Mouse (Mus musculus): ENCODE measurements around the gene Retnla. TPM values are rescaled to one million over a fixed set of nuclear protein-coding genes. Genes with fewer than 3 reads are reported as not detected.
"Not testable (repeated sequence)": the region's sequence is repeated elsewhere in the genome, so short reads cannot be mapped to it uniquely, and the experiment has no call there.

The Retnla gene
- total and polyA plus RNA-seq, 2 experiments, result 0.18 TPM; not detected in 1

DNA sequence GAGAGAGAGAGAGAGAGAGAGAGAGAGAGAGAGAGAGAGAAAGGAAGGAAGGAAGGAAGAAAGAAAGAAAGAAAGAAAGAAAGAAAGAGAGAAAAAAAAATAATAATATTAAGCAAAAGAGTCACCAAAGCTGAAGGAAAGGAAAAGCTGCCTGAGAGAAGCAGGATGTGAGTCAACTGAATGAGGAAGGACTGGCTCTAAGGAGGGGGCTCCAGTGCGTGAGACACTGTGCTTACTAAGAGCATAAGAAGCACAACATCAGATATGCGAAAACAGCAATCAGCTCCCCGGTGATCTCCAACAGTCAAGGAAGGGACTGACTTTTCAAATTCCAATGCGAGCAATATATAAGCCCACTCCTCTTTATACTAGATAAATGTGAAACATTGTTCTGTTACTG lies 13.3 kb upstream of the Retnla start:
- H3K79me2 ChIP-seq (ENCODE audit: control insufficient read depth, insufficient read depth, low read length), result no peaks in the 10 kb centered on the region
- no peaks in the 10 kb centered on the region for H3K27me3 ChIP-seq (ENCODE audit: control insufficient read depth, insufficient read depth, low read length)
- H3K4me1 ChIP-seq (ENCODE audit: control insufficient read depth, insufficient read depth, low read length), result no peaks in the 10 kb centered on the region
- H3K27ac ChIP-seq (replicated peaks; ENCODE audit: insufficient read depth, low read depth, low read length), result no peak overlapping the region
- no peak for DNase-seq (ENCODE audit: extremely low read depth, low read depth, low spot score)
- no peak overlapping the region for H3K4me3 ChIP-seq (ENCODE audit: insufficient read depth, low read depth, low read length)
- no peaks in the 10 kb centered on the region for H3K36me3 ChIP-seq (ENCODE audit: control insufficient read depth, insufficient read depth, low read length)
- WGBS, result 70% methylated on average over 4 of the region's 4 CpGs
- TF ChIP-seq POLR2A (IDR thresholded peaks at IDR 0.05; ENCODE audit: extremely low read depth, insufficient read depth, low read length) (no peak), CTCF (IDR thresholded peaks at IDR 0.05; ENCODE audit: low read depth, low read length) (no peak)
- H3K9ac ChIP-seq (ENCODE audit: low read depth, low read length), result no peak overlapping the region

DNA sequence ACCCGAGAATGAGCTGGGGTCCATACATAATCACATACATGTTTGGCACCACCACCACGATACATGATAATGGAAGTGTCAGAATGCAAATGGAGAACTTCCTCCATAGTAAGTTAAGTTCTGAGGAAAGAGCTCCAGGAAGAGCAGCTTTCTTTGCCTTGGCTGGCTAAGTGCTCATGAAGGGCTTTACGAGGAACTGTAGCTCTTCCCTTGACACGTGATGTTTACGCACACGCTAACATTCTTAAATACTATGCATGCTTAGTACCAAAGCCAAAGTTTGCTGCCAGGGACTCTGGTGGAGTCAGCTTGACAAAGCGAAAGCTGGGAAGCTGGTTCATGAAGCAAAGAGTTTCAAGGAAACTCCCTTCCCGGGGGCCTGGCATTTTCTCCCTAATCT lies 10.3 kb upstream of the Retnla start:
- no peak overlapping the region for H3K4me3 ChIP-seq (ENCODE audit: insufficient read depth, low read depth, low read length)
- no peak overlapping the region for H3K9ac ChIP-seq (ENCODE audit: low read depth, low read length)
- H3K79me2 ChIP-seq (ENCODE audit: control insufficient read depth, insufficient read depth, low read length), result no peaks in the 10 kb centered on the region
- no peak for TF ChIP-seq CTCF (IDR thresholded peaks at IDR 0.05; ENCODE audit: low read depth, low read length)
- TF ChIP-seq POLR2A (IDR thresholded peaks at IDR 0.05; ENCODE audit: extremely low read depth, insufficient read depth, low read length), result no peak
- H3K36me3 ChIP-seq (ENCODE audit: control insufficient read depth, insufficient read depth, low read length), result no peaks in the 10 kb centered on the region
- no peaks in the 10 kb centered on the region for H3K4me1 ChIP-seq (ENCODE audit: control insufficient read depth, insufficient read depth, low read length)
- DNase-seq (ENCODE audit: extremely low read depth, low read depth, low spot score), result peak; percentile 23
- WGBS, result 59% methylated on average over 8 of the region's 8 CpGs
- H3K27ac ChIP-seq (replicated peaks; ENCODE audit: insufficient read depth, low read depth, low read length), result peak overlapping the region; percentile 17; the same call in 1 of the 2 replicates
- no peaks in the 10 kb centered on the region for H3K27me3 ChIP-seq (ENCODE audit: control insufficient read depth, insufficient read depth, low read length)

DNA sequence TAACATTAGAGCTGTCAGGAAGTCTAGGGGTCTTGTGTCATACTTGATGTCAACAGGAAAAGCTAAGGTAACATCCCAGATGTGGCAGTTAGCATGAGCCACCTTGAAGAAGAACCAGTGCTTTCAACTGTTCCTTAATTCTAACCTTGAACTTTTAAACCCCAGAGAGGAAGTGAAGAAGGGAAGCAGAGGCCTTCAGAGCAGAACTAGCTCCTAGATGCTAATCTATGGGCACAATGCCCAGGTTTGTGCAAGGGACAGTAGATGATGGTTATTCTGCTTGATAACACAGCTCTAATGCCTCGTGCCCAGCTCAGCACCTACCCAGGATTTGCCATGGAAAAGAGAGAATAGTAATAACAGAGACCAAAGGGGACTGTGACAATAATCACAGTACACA lies 8.7 kb upstream of the Retnla start:
- not testable (repeated sequence) for H3K4me1 ChIP-seq (ENCODE audit: control insufficient read depth, insufficient read depth, low read length); H3K36me3 ChIP-seq (ENCODE audit: control insufficient read depth, insufficient read depth, low read length); H3K27me3 ChIP-seq (ENCODE audit: control insufficient read depth, insufficient read depth, low read length); H3K9ac ChIP-seq (ENCODE audit: low read depth, low read length); H3K4me3 ChIP-seq (ENCODE audit: insufficient read depth, low read depth, low read length); H3K27ac ChIP-seq (replicated peaks; ENCODE audit: insufficient read depth, low read depth, low read length); H3K79me2 ChIP-seq (ENCODE audit: control insufficient read depth, insufficient read depth, low read length)
- peak; percentile 9 for DNase-seq (ENCODE audit: extremely low read depth, low read depth, low spot score)
- 33% methylated on average over 1 of the region's 1 CpGs for WGBS

DNA sequence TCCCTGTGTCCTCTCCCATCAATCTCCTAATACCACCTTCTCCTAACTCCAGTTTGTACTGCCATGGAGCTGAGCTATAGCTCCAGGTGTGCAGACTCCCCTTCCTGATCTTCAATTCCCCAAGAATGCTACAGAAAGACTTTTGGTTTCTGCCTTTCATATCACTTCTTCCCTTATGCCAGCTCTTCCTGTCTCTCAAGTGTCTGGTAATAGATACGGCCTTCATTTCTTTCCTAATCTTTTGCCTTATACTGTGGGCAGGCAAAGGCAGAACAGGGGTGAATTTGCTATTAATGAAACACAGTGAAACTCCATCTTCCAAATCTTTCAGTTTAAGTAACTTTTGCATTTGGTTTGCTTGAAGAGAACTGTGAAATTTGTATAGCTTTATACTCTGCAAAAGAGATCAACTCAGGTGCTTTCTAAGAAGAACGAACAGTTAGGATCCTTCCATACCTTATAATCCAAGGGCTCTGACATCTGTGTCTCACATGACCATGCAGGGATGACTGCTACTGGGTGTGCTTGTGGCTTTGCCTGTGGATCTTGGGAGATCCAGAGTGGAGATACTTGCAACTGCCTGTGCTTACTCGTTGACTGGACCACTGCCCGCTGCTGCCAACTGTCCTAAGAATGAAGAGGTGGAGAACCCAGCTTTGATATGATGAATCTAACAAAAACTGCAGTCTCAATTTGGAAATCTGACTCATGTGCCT lies 1.5 kb downstream of the Retnla start:
- Histone ChIP-seq H3K27me3 (ENCODE audit: control insufficient read depth, insufficient read depth, low read length) (no peaks in the 10 kb centered on the region), H3K27ac (replicated peaks; ENCODE audit: insufficient read depth, low read depth, low read length) (no peak overlapping the region), H3K79me2 (ENCODE audit: control insufficient read depth, insufficient read depth, low read length) (no peaks in the 10 kb centered on the region), H3K4me1 (ENCODE audit: control insufficient read depth, insufficient read depth, low read length) (no peaks in the 10 kb centered on the region; the same call in 1 of the 2 replicates), H3K9ac (ENCODE audit: low read depth, low read length) (no peak overlapping the region), H3K4me3 (ENCODE audit: insufficient read depth, low read depth, low read length) (no peak overlapping the region), H3K36me3 (ENCODE audit: control insufficient read depth, insufficient read depth, low read length) (no peaks in the 10 kb centered on the region)
- 86% methylated on average over 4 of the region's 4 CpGs for WGBS
- DNase-seq (ENCODE audit: extremely low read depth, low read depth, low spot score), result no peak
- TF ChIP-seq POLR2A (IDR thresholded peaks at IDR 0.05; ENCODE audit: extremely low read depth, insufficient read depth, low read length), result no peak
- no peak for TF ChIP-seq CTCF (IDR thresholded peaks at IDR 0.05; ENCODE audit: low read depth, low read length)

DNA sequence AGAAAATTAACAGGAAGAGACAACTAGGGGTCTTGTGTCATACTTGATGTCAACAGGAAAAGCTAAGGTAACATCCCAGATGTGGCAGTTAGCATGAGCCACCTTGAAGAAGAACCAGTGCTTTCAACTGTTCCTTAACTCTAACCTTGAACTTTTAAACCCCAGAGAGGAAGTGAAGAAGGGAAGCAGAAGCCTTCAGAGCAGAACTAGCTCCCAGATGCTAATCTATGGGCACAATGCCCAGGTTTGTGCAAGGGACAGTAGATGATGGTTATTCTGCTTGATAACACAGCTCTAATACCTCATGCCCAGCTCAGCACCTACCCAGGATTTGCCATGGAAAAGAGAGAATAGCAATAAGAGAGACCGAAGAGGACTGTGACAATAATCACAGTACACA lies 22.7 kb downstream of the Retnla start:
- H3K27ac ChIP-seq (replicated peaks; ENCODE audit: insufficient read depth, low read depth, low read length); H3K79me2 ChIP-seq (ENCODE audit: control insufficient read depth, insufficient read depth, low read length); H3K9ac ChIP-seq (ENCODE audit: low read depth, low read length); H3K27me3 ChIP-seq (ENCODE audit: control insufficient read depth, insufficient read depth, low read length); H3K4me3 ChIP-seq (ENCODE audit: insufficient read depth, low read depth, low read length); H3K4me1 ChIP-seq (ENCODE audit: control insufficient read depth, insufficient read depth, low read length); H3K36me3 ChIP-seq (ENCODE audit: control insufficient read depth, insufficient read depth, low read length): not testable (repeated sequence)
- 100% methylated on average over 1 of the region's 1 CpGs for WGBS
- peak; percentile 8 for DNase-seq (ENCODE audit: extremely low read depth, low read depth, low spot score)

DNA sequence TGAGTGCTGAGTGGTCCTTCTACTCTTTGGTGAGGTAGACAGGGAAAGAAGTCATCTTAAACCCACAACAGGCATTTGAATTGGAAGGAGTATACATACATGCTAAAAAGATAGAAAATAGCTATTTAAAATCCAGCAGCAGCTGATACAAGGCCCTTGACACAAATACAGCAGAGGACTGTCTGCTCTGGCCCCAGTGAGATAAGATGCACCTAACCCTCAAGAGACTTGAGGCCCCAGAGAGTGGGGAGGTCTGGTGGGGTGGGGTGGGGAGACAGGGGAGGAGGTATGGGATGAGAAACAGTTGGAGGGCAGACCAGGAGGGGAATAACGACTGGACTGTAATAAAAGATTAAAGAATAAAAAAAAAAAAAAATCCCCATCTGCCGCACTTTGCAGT lies 25.3 kb downstream of the Retnla start:
- Histone ChIP-seq H3K27me3 (ENCODE audit: control insufficient read depth, insufficient read depth, low read length) (no peaks in the 10 kb centered on the region), H3K9ac (ENCODE audit: low read depth, low read length) (no peak overlapping the region), H3K79me2 (ENCODE audit: control insufficient read depth, insufficient read depth, low read length) (no peaks in the 10 kb centered on the region), H3K36me3 (ENCODE audit: control insufficient read depth, insufficient read depth, low read length) (no peaks in the 10 kb centered on the region), H3K27ac (replicated peaks; ENCODE audit: insufficient read depth, low read depth, low read length) (no peak overlapping the region), H3K4me1 (ENCODE audit: control insufficient read depth, insufficient read depth, low read length) (no peaks in the 10 kb centered on the region), H3K4me3 (ENCODE audit: insufficient read depth, low read depth, low read length) (no peak overlapping the region)
- no peak for DNase-seq (ENCODE audit: extremely low read depth, low read depth, low spot score)
- WGBS, result 77% methylated on average over 2 of the region's 2 CpGs
- TF ChIP-seq CTCF (IDR thresholded peaks at IDR 0.05; ENCODE audit: low read depth, low read length) (no peak), POLR2A (IDR thresholded peaks at IDR 0.05; ENCODE audit: extremely low read depth, insufficient read depth, low read length) (no peak)

Data from liver, adult 2 months (tissue).